Mouse (Mus musculus) lung, embryonic 14.5 days (tissue): ENCODE data around the gene Srp54a. TPM values are rescaled to one million over a fixed set of nuclear protein-coding genes. Genes with fewer than 3 reads are reported as not detected.
"Not testable (repeated sequence)": the region's sequence is repeated elsewhere in the genome, so short reads cannot be mapped to it uniquely, and the experiment has no call there.

ENCODE experiments used
- ATAC-seq: fragments of 200-750 bp; cut with Nextera tagmentation; 2 replicates; pipeline ENCODE4 v1.8.0; 2017; ENCODE audit warnings: mild to moderate bottlenecking, moderate TSS enrichment, moderate library complexity; ENCODE audit not compliant: insufficient read depth
- DNase-seq: peaks from one replicate; pipeline ENCODE4 v3.0.0-alpha.2; 2015
- H3K27ac ChIP-seq: fragments of 300-500 bp; sonication (generic); 2 replicates; pipeline ENCODE4 v1.5.1; 2014; ENCODE audit warnings: low read depth, mild to moderate bottlenecking, moderate library complexity
- H3K27me3 ChIP-seq: fragments of 300-500 bp; sonication (generic); 2 replicates; pipeline ENCODE4 v1.6.1; 2014; ENCODE audit warnings: low read length, control low read depth; ENCODE audit not compliant: insufficient read depth
- H3K36me3 ChIP-seq: fragments of 300-500 bp; sonication (generic); 2 replicates; pipeline ENCODE4 v1.6.1; 2014; ENCODE audit warnings: control low read depth; ENCODE audit not compliant: insufficient read depth
- H3K4me1 ChIP-seq: fragments of 300-500 bp; sonication (generic); 2 replicates; pipeline ENCODE4 v1.6.1; 2014; ENCODE audit warnings: antibody characterized with exemption, control low read depth; ENCODE audit not compliant: insufficient read depth
- H3K4me2 ChIP-seq: fragments of 300-500 bp; sonication (generic); 2 replicates; pipeline ENCODE4 v1.6.1; 2014; ENCODE audit warnings: mild to moderate bottlenecking
- H3K4me3 ChIP-seq: fragments of 300-500 bp; sonication (generic); 2 replicates; pipeline ENCODE4 v1.5.1; 2014; ENCODE audit warnings: low read depth, low read length
- H3K9ac ChIP-seq: fragments of 300-500 bp; sonication (generic); 2 replicates; pipeline ENCODE4 v1.6.1; 2014
- H3K9me3 ChIP-seq: fragments of 300-500 bp; sonication (generic); 2 replicates; pipeline ENCODE4 v1.6.1; 2016; ENCODE audit warnings: low read depth, low read length, control low read depth
- WGBS: fragments of 180-500 bp; shearing (Covaris S2); extraction: QIAGEN DNeasy Blood & Tissue Kit; methylation state at CpG from one replicate; pipeline ENCODE4 v1.1.7; 2014; 5-methylcytosine and 5-hydroxymethylcytosine counted together
- polyA plus RNA-seq: library from polyadenylated mRNA; unstranded; fragments of >200 nt; fragmentation: Nextera tagmentation; extraction: Ambion mirVana; gene quantifications from 2 replicates; pipeline ENCODE4 v1.2.1, GENCODE M21; 2014

The Srp54a gene
- polyA plus RNA-seq, 1 experiment from 2014 or later: 156 TPM

DNA sequence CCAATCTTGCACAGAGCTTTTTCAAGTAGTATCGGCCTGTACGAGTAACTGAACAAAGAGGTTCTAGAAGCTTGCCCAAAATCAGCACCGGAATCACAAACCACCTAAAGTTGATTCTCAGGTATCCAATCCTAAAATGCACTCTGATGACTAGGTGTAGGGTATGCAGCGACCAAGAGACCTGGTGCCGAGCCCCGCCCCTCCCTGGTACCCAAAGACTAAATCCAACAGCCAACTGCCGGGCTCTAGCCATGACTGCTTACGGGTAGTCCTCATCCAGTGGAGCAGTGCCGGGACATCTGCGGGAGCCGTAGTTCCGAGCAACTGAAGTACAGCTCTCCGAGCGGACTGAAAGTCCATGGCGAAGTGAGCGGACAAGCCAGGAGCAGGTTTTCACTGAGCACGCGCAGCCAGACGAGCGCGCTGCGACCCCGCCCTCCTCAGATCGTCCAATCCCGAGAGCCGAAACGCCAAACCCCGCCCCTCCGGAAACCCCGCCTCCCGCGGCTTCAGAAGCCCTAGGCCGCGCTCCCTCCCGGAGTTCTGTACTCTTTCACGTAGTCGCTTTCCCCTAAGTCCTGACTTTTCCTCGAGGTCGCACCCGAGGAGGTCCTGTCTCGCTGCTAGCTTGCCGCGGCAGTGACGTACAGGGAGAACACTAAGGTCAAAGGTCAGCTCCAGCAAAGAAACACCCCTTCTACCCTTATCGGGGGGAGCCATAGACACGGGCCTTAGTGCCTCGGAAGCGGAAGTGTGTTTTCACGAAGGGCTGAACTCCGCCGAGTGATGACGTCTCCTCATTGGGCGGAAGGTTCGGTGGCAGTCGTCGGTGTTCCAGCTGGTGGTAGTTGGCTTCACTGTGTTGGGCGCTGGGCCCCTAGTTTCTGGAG, 74.7 kb downstream of the Srp54a start, which contains the start of gene Srp54b:
TSS of gene Srp54b (plus strand) at position 546 of the 890 bp plus-strand sequence.
- H3K9ac ChIP-seq, H3K36me3 ChIP-seq, H3K4me3 ChIP-seq, H3K27me3 ChIP-seq, H3K4me1 ChIP-seq, H3K27ac ChIP-seq, DNase-seq, H3K9me3 ChIP-seq, H3K4me2 ChIP-seq: not testable (repeated sequence)
- WGBS: no CpG with 5 or more reads among the region's 57 CpGs
- ATAC-seq: peak; percentile 98

DNA sequence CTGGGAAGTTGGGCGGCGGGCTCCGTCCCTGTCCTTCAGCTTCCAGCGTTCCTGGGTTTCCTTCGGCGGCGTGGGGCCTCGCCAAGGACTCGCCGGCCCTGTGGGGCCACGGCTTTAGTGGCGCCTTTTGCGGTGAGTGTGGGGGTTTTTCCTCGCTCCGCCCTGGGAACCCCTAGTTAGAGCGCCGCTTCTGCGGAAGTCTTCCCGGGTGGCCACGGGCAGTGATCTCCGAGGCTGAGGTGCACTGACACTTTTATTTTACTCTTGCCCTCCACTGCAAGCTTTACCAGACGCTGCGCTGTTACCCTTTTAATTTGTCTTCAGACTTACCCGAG, 75.4 kb downstream of the Srp54a start:
- ATAC-seq: peak; percentile 56
- not testable (repeated sequence) for H3K27ac ChIP-seq, H3K4me2 ChIP-seq, DNase-seq, H3K9ac ChIP-seq, H3K36me3 ChIP-seq, H3K27me3 ChIP-seq, H3K9me3 ChIP-seq, H3K4me1 ChIP-seq, H3K4me3 ChIP-seq
- 0% methylated on average over 9 of the region's 24 CpGs for WGBS

Other genes with a start within 250 kb of the Srp54a start
- 180 and 196 TPM in 2 replicates for gene Cfl2, start 217.4 kb upstream of the Srp54a start, polyA plus RNA-seq
- not detected in 2 replicates for gene Gm20403, start 93.7 kb upstream of the Srp54a start, polyA plus RNA-seq
- 23.9 and 26.3 TPM in 2 replicates for gene Baz1a, start 65.9 kb upstream of the Srp54a start, polyA plus RNA-seq
- 34.3 and 36.1 TPM in 2 replicates for gene 2700097O09Rik, start 152 bp upstream of the Srp54a start, polyA plus RNA-seq
- gene Fam177a, start 44.2 kb downstream of the Srp54a start, polyA plus RNA-seq: 16.2 and 17.8 TPM in 2 replicates
- gene Srp54b, start 74.8 kb downstream of the Srp54a start, polyA plus RNA-seq: 56.4 and 57.0 TPM in 2 replicates
- 1.7 and 3.0 TPM in 2 replicates for gene 1700047I17Rik2, start 119.3 kb downstream of the Srp54a start, polyA plus RNA-seq
- gene Srp54c, start 149.9 kb downstream of the Srp54a start, polyA plus RNA-seq: 65.5 and 72.7 TPM in 2 replicates
- gene 1110008L16Rik, start 219.3 kb downstream of the Srp54a start, polyA plus RNA-seq: 15.4 and 17.1 TPM in 2 replicates
- gene Ppp2r3c, start 222.7 kb downstream of the Srp54a start, polyA plus RNA-seq: 14.3 and 14.8 TPM in 2 replicates